Mouse (Mus musculus) heart, embryonic 14.5 days (tissue): Measurements from ENCODE around the gene Ankrd2. TPM values are rescaled to one million over a fixed set of nuclear protein-coding genes. Genes with fewer than 3 reads are reported as not detected.

Experiments used
- ATAC-seq: fragments of 200-750 bp; cut with Nextera tagmentation; 2 replicates; pipeline ENCODE4 v1.8.0; 2017; ENCODE audit warnings: low read depth, moderate TSS enrichment; ENCODE audit not compliant: insufficient number of reproducible peaks, insufficient read depth, low FRiP score
- H3K27ac ChIP-seq, 2 experiments: fragments of 200-500 bp in 1 of 2; fragments of 300-500 bp in 1 of 2; sonication (generic) in 1 of 2; replicated peaks in 1 of 2; 2 replicates each; pipeline ENCODE4 v1.5.1; 2012 to 2014; ENCODE audit warnings: low read depth in 2 of 2, low read length in 2 of 2, control low read depth in 1 of 2, mild to moderate bottlenecking in 1 of 2, mixed read lengths in 1 of 2; ENCODE audit not compliant: control insufficient read depth in 1 of 2, insufficient read depth in 1 of 2
- H3K27me3 ChIP-seq: fragments of 300-500 bp; sonication (generic); 2 replicates; pipeline ENCODE4 v1.6.1; 2014; ENCODE audit warnings: mild to moderate bottlenecking, low read length, control low read depth; ENCODE audit not compliant: control insufficient read depth, insufficient read depth
- H3K36me3 ChIP-seq: fragments of 300-500 bp; sonication (generic); 2 replicates; pipeline ENCODE4 v1.6.1; 2014; ENCODE audit warnings: mild to moderate bottlenecking, control low read depth, low read length, mixed read lengths; ENCODE audit not compliant: control insufficient read depth, insufficient read depth
- H3K4me1 ChIP-seq, 2 experiments: fragments of 200-500 bp in 1 of 2; fragments of 300-500 bp in 1 of 2; sonication (generic) in 1 of 2; 2 replicates each; pipeline ENCODE4 v1.6.1; 2012 to 2014; ENCODE audit warnings: low read length in 2 of 2, control low read depth in 1 of 2, mixed read lengths in 1 of 2; ENCODE audit not compliant: control insufficient read depth in 2 of 2, insufficient read depth in 2 of 2
- H3K4me2 ChIP-seq: fragments of 300-500 bp; sonication (generic); 2 replicates; pipeline ENCODE4 v1.6.1; 2014; ENCODE audit warnings: mild to moderate bottlenecking, low read length
- H3K4me3 ChIP-seq, 2 experiments: fragments of 200-500 bp in 1 of 2; fragments of 300-500 bp in 1 of 2; sonication (generic) in 1 of 2; 2 replicates each; pipeline ENCODE4 v1.5.1; 2012 to 2014; ENCODE audit warnings: low read length in 2 of 2, mild to moderate bottlenecking in 2 of 2, control low read depth in 1 of 2, low read depth in 1 of 2, moderate library complexity in 1 of 2; ENCODE audit not compliant: control insufficient read depth in 1 of 2, insufficient read depth in 1 of 2
- H3K9ac ChIP-seq: fragments of 300-500 bp; sonication (generic); 2 replicates; pipeline ENCODE4 v1.6.1; 2014; ENCODE audit warnings: mild to moderate bottlenecking, low read length
- H3K9me3 ChIP-seq: fragments of 300-500 bp; sonication (generic); 2 replicates; pipeline ENCODE4 v1.6.1; 2016; ENCODE audit warnings: low read length, control low read depth; ENCODE audit not compliant: control insufficient read depth
- WGBS: fragments of 180-500 bp; shearing (Covaris S2); extraction: QIAGEN DNeasy Blood & Tissue Kit; methylation state at CpG from one replicate; pipeline ENCODE4 v1.1.7; 2014; 5-methylcytosine and 5-hydroxymethylcytosine counted together
- polyA plus RNA-seq: library from polyadenylated mRNA; unstranded; fragments of >200 nt; fragmentation: Nextera tagmentation; extraction: Ambion mirVana; gene quantifications from 2 replicates; pipeline ENCODE4 v1.2.1, GENCODE M21; 2014

The Ankrd2 gene
- polyA plus RNA-seq = not detected in 2 replicates

DNA sequence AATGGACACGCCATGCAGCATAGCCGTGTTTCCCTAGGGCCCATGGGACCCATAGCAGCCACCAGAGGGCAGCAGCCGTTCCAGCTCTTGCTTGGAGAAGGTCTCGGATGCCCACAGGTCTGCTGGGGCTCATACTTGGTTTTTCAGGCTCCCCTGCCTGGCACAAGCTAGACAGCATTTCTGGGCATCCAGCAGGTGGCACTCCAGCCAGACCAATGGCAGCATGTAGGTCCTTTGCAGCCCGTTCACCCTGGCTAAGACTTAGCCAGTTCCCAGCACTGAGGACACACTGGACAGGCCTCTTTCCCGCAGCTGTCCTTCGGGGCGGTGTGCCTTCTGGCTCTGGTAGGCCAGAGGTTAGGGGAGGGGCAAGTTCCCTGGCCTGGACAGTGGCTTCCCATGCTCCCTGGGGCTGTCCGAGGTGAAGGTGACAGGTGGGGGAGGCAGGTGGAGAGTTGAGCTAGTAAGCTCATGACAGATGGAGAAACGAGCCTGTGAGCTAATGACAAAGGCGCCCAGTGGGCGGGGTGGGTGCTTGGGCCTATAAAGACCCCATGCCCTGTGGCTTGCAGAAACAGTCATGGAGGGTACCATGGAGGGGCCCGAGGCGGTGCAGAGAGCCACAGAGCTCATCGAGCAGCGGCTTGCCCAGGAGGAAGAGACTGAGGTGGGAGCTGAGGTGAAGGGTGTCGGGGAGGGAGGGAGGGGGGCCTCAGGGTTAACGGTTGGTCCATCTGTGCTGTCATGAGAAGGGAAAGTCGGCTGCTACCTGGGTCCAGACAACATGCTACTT is at the start of gene Ankrd2:
Gene Ankrd2 (plus strand): TSS at position 545 of the 793 bp plus-strand sequence.
- Histone ChIP-seq H3K27me3 (peaks cover 2% of the 10 kb centered on the region; the same call in 1 of the 2 replicates), H3K9me3 (no peaks in the 10 kb centered on the region), H3K4me3 (no peak within 1 kb of the TSS), H3K36me3 (peaks cover 17% of the 10 kb centered on the region), H3K9ac (no peak within 1 kb of the TSS), H3K27ac (no peak within 1 kb of the TSS), H3K4me1 (peaks cover 0 to 15% of the 10 kb centered on the region in 2 experiments; a peak in 2 of 4 replicates), H3K4me2 (no peak within 1 kb of the TSS)
- ATAC-seq = no peak
- WGBS = 67% methylated on average over 19 of the region's 19 CpGs

GRCm38 (mm10) chr19:41987206-41987605 is 48.6 kb upstream of the Ankrd2 start:
- H3K4me1 ChIP-seq = peaks cover 5 to 16% of the 10 kb centered on the region in 2 experiments
- ATAC-seq = no peak
- no peaks in the 10 kb centered on the region for H3K9me3 ChIP-seq
- no peak overlapping the region for H3K4me2 ChIP-seq
- no peak overlapping the region for H3K4me3 ChIP-seq
- H3K27me3 ChIP-seq = no peaks in the 10 kb centered on the region
- H3K9ac ChIP-seq = no peak overlapping the region
- H3K36me3 ChIP-seq = no peaks in the 10 kb centered on the region
- H3K27ac ChIP-seq = no peak overlapping the region
- WGBS = 83% methylated on average over 4 of the region's 4 CpGs

DNA sequence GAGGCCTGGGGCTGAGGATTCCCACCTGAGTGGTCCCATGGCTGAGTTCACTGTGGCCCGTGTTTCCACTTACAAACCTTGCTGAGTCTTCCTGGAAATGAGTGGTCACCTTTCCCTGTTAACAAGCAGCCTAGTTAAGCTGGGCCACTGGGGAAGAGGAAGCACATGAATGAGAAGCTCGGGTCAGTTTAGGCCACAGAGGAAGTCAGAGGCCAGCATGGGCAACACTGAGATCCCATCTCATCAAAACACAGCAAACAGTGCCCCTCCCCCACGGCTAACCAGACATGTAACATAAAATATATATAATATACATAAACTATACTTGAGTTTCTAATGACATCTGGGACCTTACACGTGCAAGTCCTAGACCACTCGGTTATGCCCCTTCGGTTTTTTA is 46.0 kb upstream of the Ankrd2 start:
- no peak overlapping the region for H3K27ac ChIP-seq
- no peak overlapping the region for H3K9ac ChIP-seq
- H3K9me3 ChIP-seq = no peaks in the 10 kb centered on the region
- H3K36me3 ChIP-seq = no peaks in the 10 kb centered on the region
- H3K27me3 ChIP-seq = no peaks in the 10 kb centered on the region
- 78% methylated on average over 6 of the region's 6 CpGs for WGBS
- no peak overlapping the region for H3K4me3 ChIP-seq
- ATAC-seq = no peak
- H3K4me1 ChIP-seq = no peaks in the 10 kb centered on the region; a peak in 1 of 4 replicates
- H3K4me2 ChIP-seq = no peak overlapping the region

DNA sequence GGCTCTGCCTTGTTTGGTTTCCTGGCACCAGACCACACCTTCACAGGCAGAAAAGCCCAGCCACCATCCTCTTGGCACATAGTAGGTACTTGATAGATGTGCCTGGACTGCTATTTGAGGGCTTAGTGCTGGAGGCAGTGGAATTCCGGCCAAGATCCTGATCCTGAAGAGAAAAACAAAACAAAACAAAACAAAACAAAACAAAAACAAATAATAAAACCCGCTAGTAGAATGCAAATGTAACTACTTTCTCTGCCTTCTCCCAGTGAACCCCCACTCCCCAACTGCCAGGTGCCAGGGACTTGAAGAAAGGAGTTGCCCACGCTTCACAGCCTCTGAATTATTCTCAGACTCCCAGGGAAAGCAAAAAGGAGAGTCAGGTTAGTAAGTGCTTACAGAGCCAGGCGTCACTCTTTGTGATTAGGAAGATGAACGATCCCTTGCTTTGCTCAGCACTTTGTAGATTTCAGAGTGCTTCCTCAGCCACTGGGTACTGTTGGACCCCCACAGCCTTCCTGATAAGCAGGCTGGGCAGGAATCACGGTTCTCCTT is 43.8 kb upstream of the Ankrd2 start:
- 40% methylated on average over 6 of the region's 6 CpGs for WGBS
- Histone ChIP-seq H3K4me2 (no peak overlapping the region), H3K4me1 (peaks cover 9 to 11% of the 10 kb centered on the region in 2 experiments), H3K4me3 (no peak overlapping the region), H3K36me3 (no peaks in the 10 kb centered on the region), H3K27me3 (no peaks in the 10 kb centered on the region), H3K27ac (no peak overlapping the region), H3K9me3 (no peaks in the 10 kb centered on the region), H3K9ac (no peak overlapping the region)
- no peak for ATAC-seq

- no peak for ATAC-seq
- Histone ChIP-seq H3K36me3 (no peaks in the 10 kb centered on the region), H3K9me3 (no peaks in the 10 kb centered on the region), H3K4me3 (no peak overlapping the region), H3K9ac (no peak overlapping the region), H3K4me2 (no peak overlapping the region), H3K4me1 (peaks cover 13 to 20% of the 10 kb centered on the region in 2 experiments), H3K27me3 (no peaks in the 10 kb centered on the region), H3K27ac (no peak overlapping the region)
- 93% methylated on average over 2 of the region's 2 CpGs for WGBS
These were observed 42.8 kb upstream of the Ankrd2 start for GRCm38 (mm10) chr19:41992971-41993370.

DNA sequence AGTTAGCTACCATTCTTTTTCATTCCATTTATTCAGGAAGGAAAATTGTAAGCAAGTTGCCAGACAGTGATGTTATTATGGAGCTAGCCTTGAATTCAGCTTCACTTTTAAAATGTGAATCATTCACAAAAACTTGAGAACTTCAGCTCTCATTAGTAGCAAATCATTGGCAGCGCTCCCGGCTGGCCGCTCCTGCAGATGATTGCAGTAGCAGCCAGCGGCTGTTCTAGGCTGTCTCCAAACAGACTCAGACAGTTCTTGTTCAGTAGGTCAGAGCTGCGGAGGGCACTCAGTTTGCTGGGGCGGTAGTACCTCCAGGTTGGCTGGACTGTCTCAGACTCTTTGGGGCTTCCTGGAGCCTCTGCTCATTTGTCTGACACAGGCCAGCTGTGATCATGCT is 42.3 kb upstream of the Ankrd2 start:
- H3K4me3 ChIP-seq = no peak overlapping the region
- H3K4me2 ChIP-seq = no peak overlapping the region
- no peak overlapping the region for H3K9ac ChIP-seq
- H3K27ac ChIP-seq = 0 out of 4 replicates have a peak overlapping the region, but pooled peaks of 1 of the 2 experiments have one; percentile 19
- no peaks in the 10 kb centered on the region for H3K27me3 ChIP-seq
- H3K36me3 ChIP-seq = no peaks in the 10 kb centered on the region
- WGBS = 54% methylated on average over 6 of the region's 6 CpGs
- ATAC-seq = no peak
- H3K4me1 ChIP-seq = peaks cover 14 to 20% of the 10 kb centered on the region in 2 experiments
- H3K9me3 ChIP-seq = no peaks in the 10 kb centered on the region

DNA sequence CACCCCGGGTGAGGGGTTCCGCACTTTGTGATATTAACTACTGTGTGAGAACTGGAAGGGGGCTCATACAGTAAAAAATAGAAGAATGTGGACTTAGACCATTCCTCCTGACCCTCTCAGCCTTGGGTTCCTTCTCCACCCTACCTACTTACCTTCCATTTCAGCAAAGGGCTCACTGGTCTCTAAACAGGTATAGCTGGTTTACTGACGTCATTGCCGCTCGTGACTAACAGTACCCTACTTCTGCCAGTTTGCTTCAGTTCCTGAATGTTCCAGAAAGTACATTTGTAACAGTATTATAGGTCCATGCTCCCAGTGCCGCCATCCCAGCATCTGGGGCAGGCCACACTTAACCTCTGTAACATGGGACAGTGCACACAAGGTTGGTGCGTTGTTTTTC is 41.8 kb upstream of the Ankrd2 start:
- Histone ChIP-seq H3K36me3 (no peaks in the 10 kb centered on the region), H3K9ac (no peak overlapping the region), H3K27me3 (no peaks in the 10 kb centered on the region), H3K4me1 (peaks cover 18 to 25% of the 10 kb centered on the region in 2 experiments), H3K4me3 (no peak overlapping the region), H3K9me3 (no peaks in the 10 kb centered on the region), H3K4me2 (no peak overlapping the region), H3K27ac (0 out of 4 replicates have a peak overlapping the region, but pooled peaks of 1 of the 2 experiments have one; percentile 19)
- ATAC-seq = no peak
- 94% methylated on average over 7 of the region's 7 CpGs for WGBS
